Mouse (Mus musculus) thymus, adult 2 months (tissue): ENCODE data around the gene Mindy4. TPM values are rescaled to one million over a fixed set of nuclear protein-coding genes. Genes with fewer than 3 reads are reported as not detected.

Experiments
- DNase-seq: peaks from one replicate; pipeline ENCODE4 v3.0.0; 2021
- H3K27ac ChIP-seq: fragments of 200-500 bp; 2 replicates; pipeline ENCODE4 v1.5.1; 2012; ENCODE audit warnings: low read length, control low read depth; ENCODE audit not compliant: control insufficient read depth, insufficient read depth
- H3K27me3 ChIP-seq: fragments of 200-500 bp; 2 replicates; pipeline ENCODE4 v1.6.1; 2012; ENCODE audit warnings: mild to moderate bottlenecking, low read length, moderate library complexity, mixed read lengths; ENCODE audit not compliant: control insufficient read depth, insufficient read depth
- H3K36me3 ChIP-seq: fragments of 200-500 bp; 2 replicates; pipeline ENCODE4 v1.6.1; 2012; ENCODE audit warnings: mild to moderate bottlenecking, low read length, moderate library complexity; ENCODE audit not compliant: control insufficient read depth, insufficient read depth
- H3K4me1 ChIP-seq: fragments of 200-500 bp; replicated peaks from 2 replicates; pipeline ENCODE4 v1.6.1; 2012; ENCODE audit warnings: low read length; ENCODE audit not compliant: control insufficient read depth, insufficient read depth
- H3K4me3 ChIP-seq: fragments of 200-500 bp; 2 replicates; pipeline ENCODE4 v1.5.1; 2012; ENCODE audit warnings: mild to moderate bottlenecking, low read length, control low read depth, moderate library complexity; ENCODE audit not compliant: control insufficient read depth, insufficient read depth
- CTCF ChIP-seq: fragments of 200-500 bp; IDR thresholded peaks from 2 replicates; pipeline ENCODE4 v1.5.1; 2012; ENCODE audit warnings: mild to moderate bottlenecking, control low read depth, low read length, moderate library complexity, borderline replicate concordance; ENCODE audit not compliant: control insufficient read depth, poor library complexity, insufficient read depth; ENCODE audit errors: extremely low read depth
- POLR2A ChIP-seq: fragments of 200-500 bp; IDR thresholded peaks from 2 replicates; pipeline ENCODE4 v1.6.1; 2012; ENCODE audit warnings: mild to moderate bottlenecking, low read length, control low read depth, moderate library complexity; ENCODE audit not compliant: control insufficient read depth, poor library complexity, insufficient read depth; ENCODE audit errors: extremely low read depth
- whole genome bisulfite sequencing: fragments of 180-500 bp; shearing (Covaris S2); methylation state at CpG from one replicate; pipeline ENCODE4 v1.1.7; 2018; 5-methylcytosine and 5-hydroxymethylcytosine counted together
- polyA plus RNA-seq: library from polyadenylated mRNA; depleted of rRNA; stranded (reverse); fragments of >200 nt; gene quantifications from 2 replicates; pipeline ENCODE4 v1.2.3, GENCODE M21; 2012

The Mindy4 gene
- polyA plus RNA-seq, 1 experiment = 9.2 TPM

GRCm38 (mm10) chr6:55258428-55259325 is 55.5 kb downstream of the Mindy4 start:
- TF ChIP-seq CTCF (no peak), POLR2A (no peak)
- WGBS = 91% methylated on average over 14 of the region's 14 CpGs
- no peak for DNase-seq
- peaks cover 18% of the 10 kb centered on the region for H3K4me1 ChIP-seq
- H3K4me3 ChIP-seq = no peak overlapping the region
- no peaks in the 10 kb centered on the region for H3K27me3 ChIP-seq
- no peaks in the 10 kb centered on the region for H3K36me3 ChIP-seq
- no peak overlapping the region for H3K27ac ChIP-seq

- DNase-seq = no peak
- Histone ChIP-seq H3K27me3 (no peaks in the 10 kb centered on the region), H3K4me1 (peaks cover 6% of the 10 kb centered on the region), H3K4me3 (no peak overlapping the region), H3K27ac (no peak overlapping the region), H3K36me3 (no peaks in the 10 kb centered on the region)
- TF ChIP-seq POLR2A (no peak), CTCF (no peak)
- 96% methylated on average over 12 of the region's 12 CpGs for WGBS
Observed at GRCm38 (mm10) chr6:55262161-55262560, 59.0 kb downstream of the Mindy4 start.

GRCm38 (mm10) chr6:55263490-55264046 is 60.4 kb downstream of the Mindy4 start:
- TF ChIP-seq POLR2A = no peak
- TF ChIP-seq CTCF = no peak
- DNase-seq = no peak
- Histone ChIP-seq H3K27ac (no peak overlapping the region), H3K27me3 (no peaks in the 10 kb centered on the region), H3K4me1 (no peaks in the 10 kb centered on the region), H3K4me3 (no peak overlapping the region), H3K36me3 (no peaks in the 10 kb centered on the region)
- WGBS = 92% methylated on average over 5 of the region's 5 CpGs

GRCm38 (mm10) chr6:55264741-55265366 is 61.7 kb downstream of the Mindy4 start:
- no peak for DNase-seq
- H3K27me3 ChIP-seq = no peaks in the 10 kb centered on the region
- H3K4me3 ChIP-seq = no peak overlapping the region
- no peak for TF ChIP-seq POLR2A
- no peak for TF ChIP-seq CTCF
- H3K36me3 ChIP-seq = no peaks in the 10 kb centered on the region
- WGBS = 96% methylated on average over 7 of the region's 7 CpGs
- no peak overlapping the region for H3K27ac ChIP-seq
- H3K4me1 ChIP-seq = no peaks in the 10 kb centered on the region

- Histone ChIP-seq H3K36me3 (no peaks in the 10 kb centered on the region), H3K4me1 (no peaks in the 10 kb centered on the region), H3K4me3 (no peak overlapping the region), H3K27me3 (no peaks in the 10 kb centered on the region), H3K27ac (no peak overlapping the region)
- TF ChIP-seq POLR2A = no peak
- TF ChIP-seq CTCF = no peak
- WGBS = 96% methylated on average over 7 of the region's 7 CpGs
- no peak for DNase-seq
Observed at GRCm38 (mm10) chr6:55272952-55273351, 69.8 kb downstream of the Mindy4 start.

- Histone ChIP-seq H3K27ac (no peak overlapping the region), H3K36me3 (no peaks in the 10 kb centered on the region), H3K4me1 (no peaks in the 10 kb centered on the region), H3K27me3 (no peaks in the 10 kb centered on the region), H3K4me3 (no peak overlapping the region)
- no peak for DNase-seq
- WGBS = 83% methylated on average over 5 of the region's 5 CpGs
- no peak for TF ChIP-seq POLR2A
- TF ChIP-seq CTCF = no peak
Observed at GRCm38 (mm10) chr6:55273463-55273862, 70.3 kb downstream of the Mindy4 start.
